Mouse (Mus musculus): ENCODE measurements around the gene Tox3.
A peak's percentile ranks its signal among the peaks of the same experiment; 100 is the strongest.

Gene Tox3

DNA sequence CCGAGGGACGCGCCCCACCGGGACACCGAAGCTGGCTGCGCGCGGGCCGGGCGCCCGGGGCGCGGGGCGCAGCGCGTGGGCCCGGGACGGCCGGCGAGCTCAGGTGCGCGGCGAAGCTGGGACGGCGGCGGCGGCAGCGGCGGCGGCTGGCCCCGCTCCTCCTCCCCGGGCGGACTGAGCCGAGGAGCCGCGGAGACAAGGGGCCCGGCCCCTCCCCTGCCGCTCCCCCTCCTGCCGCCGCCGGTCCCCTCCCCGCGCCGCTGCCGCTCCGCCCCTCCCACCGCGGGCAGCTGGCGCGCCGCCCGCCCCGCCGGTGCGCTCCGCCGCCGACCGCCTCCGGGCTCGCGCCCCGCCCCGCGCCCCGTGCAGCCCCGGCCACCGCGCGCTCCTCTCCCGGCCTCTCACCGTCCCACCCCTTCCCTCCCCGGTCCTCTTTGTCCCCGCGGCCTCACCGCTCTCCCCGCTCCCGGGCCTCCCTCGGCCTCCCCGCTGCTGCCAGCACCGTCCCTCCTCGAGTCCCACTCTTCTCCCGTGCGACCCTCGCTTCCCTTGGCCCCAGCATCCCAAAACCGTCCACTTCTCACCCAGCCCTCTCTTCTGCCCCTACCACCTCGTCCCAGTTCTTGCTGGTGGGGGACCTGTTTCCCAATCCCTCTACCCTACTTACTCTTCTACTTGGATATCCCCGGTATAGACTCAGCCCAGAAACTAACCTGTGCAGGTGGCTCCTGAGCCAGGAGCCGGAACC is at the start of gene Tox3:
Gene Tox3 (minus strand): TSS at position 166 of the 748 bp plus-strand sequence.
- no peak for DNase-seq (ENCODE audit: low spot score in 2 of 2)

GRCm38 (mm10) chr8:90392643-90393042 is 44.5 kb upstream of the Tox3 start:
- no peak for DNase-seq (ENCODE audit: low spot score in 2 of 2)

DNA sequence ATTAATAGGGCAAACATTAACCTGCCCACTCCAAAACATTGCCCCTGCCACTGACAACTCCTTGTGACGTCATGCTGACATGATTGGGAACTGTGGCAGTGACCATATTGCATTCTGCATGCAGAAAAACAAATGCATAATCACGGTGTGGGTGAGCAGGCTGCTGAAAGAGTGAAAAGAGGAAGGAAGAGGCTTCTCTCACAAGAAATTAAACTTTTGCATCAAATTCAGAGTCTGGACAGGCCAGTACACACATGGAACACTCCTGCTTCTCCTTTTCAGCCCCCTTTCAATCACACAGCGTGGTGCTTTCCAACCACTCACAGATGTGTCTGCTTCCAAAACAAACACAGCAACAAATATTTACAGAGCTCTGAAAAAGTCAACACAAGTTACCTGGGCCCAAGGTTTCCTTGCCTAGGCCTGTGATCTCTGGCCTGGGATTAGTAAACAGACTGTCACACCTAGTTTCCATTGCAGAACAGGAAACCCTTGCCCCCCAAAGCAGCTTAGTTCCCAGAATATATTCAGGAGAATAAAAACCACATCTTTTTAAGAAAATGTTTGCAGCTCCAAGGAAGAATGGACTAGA is 43.4 kb upstream of the Tox3 start:
- DNase-seq (ENCODE audit: low spot score in 2 of 2): no peak

DNA sequence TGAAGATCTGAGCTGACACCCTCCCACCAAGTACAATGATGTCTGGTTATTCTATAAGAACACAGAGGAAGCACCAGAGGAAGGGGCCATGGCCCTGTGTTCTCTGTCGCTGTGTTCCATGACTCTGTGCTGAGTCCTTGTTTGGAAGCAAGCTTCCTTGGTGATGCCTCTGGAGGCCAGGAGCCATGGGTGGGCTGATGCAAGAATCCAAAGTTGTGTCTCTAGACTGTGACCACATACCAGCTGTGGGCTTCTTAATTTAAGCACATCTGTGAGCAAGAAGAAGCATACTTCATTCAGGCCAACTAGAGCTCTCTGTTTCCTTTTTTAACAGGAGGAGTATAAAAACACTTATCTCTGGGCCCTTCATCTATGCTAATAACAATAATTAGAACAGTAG is 42.7 kb upstream of the Tox3 start:
- DNase-seq (ENCODE audit: low spot score in 2 of 2): no peak

DNA sequence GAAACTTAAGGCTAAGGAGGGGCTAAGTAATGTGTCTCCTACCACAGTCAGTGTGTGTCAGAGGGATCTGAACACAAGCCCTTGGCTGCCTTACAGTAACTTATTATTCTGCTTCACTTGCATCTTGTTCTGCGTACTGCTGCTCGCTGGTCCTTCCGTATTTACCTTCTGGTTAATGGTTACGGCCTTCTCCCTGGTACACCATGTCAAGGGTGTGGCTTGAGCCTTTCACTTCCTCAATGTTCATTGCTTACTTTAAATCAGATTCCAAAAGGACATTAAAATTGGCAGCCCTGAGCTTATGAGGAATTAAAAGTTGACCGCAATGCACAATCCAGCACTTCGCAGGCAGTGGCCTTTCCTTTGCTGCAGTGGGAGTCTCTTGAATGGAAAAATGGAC is 30.9 kb upstream of the Tox3 start:
- DNase-seq (ENCODE audit: low spot score in 2 of 2): no peak

DNA sequence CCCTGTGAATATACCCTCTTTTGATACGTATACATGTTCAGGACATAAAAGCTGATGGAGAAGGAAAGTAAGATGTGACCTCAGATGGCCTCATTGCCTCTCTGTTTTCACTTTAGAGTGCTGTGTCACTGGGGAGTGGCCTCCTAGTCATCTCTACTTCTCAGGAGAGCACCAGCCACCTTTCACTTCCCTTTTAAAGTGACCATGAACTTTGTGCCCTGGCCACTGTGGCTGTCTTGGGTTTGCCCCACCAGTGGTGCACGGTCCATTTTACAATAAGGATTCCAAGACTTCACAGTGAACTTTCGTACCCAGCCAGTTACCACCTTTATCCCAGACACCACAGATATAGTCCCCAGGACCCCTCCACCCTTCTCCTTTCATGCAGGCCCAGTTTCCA is 29.9 kb upstream of the Tox3 start:
- DNase-seq (ENCODE audit: low spot score in 2 of 2): no peak

DNA sequence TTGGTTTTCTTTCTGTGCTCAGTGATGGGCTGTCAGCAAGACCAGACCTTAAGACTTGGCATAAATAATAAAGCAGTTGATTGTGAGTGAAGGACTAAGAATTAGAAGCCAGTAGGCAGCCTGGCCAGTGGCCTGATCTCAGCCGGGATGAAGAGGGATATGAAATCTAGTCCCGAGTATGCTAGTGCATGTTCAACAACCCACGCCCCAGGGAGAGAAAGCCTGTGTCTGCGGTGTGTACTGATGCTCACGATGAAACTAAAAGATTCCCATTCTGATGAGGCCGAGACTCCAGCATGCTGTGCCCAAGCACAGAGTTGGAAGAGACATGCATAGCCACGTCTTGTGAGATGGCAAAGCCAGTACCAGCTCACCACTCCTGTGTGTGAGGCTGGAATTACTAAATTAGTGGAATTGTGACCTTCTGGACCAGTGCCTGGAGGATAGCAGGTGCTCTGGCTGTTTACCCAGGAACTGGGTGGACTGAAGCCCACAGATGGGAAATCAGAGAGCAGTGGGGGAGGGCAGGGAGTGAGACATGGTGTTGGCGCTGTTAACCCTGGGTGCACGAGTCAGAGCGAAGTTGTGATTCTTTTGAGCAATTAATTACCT is 23.6 kb upstream of the Tox3 start:
- DNase-seq (ENCODE audit: low spot score in 2 of 2): peak in 1 of 2 experiments; percentile 4

- DNase-seq (ENCODE audit: low spot score in 2 of 2): no peak
Measured at GRCm38 (mm10) chr8:90369876-90370275, 21.7 kb upstream of the Tox3 start.

DNA sequence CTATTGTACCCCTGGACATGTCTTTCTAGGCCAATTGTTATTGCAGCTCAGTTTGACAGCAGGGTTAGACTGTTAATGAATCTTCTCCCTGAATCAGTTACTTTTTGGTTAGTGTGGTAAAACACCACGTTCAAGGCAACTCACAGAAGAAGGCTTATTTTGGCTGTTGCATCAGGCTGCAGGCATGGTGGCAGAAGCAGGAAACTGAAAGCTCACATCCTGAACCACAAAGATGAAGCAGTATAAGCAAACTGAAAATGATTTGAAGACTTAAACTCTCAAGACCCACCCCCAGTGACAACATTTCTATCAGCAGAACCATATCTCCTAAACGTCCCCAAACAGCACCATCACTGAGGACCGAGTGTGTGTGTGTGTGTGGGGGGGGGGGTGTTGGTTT is 8.6 kb upstream of the Tox3 start:
- no peak for DNase-seq (ENCODE audit: low spot score in 2 of 2)

DNA sequence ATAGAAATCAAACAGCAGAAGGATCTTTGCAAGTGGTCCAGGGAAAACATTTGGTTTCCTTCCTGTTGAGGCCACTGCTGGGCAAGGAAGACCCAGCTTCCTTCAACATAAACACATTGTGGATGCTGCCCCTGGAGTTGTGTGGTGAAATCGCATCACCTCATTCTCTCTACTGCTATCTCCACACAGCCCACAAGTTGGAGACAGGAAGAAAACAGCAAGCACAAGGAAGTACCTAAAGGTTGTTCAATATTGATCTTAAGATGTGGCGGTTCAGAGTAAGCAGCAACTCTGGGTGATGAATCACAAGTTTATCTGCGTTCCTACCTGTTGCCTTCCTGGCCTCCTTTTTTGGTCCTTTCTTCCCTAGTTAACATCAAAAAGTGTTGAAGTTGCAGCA is 6.6 kb upstream of the Tox3 start:
- no peak for DNase-seq (ENCODE audit: low spot score in 2 of 2)

DNA sequence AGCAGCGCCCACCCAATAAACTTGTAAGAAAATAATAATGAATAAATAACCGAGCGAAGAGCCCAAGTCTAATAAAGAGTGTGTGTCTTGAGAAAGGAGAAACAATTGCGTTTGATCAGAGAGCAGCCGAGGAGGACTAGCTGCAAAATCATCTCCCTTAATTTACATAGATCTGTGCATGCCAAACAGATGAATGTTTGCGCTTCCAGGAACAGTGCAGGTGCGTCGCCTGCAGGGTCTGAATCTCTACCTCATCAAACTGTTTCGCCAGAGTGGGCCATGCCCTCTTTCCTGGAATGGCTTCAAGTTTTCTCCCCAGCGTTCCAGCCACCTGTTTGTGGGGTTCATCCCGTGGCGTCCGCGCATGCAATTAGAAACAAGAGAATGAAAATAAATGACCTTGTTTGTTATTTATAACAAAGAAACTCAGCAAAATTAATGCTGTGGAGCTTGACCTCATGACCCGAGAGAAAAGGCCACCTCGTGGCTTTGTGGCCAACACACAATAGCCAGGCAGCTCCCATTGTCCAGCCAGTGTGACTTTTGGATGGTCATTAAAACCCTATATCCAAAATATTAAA is 5.9 kb upstream of the Tox3 start:
- DNase-seq (ENCODE audit: low spot score in 2 of 2): no peak

DNA sequence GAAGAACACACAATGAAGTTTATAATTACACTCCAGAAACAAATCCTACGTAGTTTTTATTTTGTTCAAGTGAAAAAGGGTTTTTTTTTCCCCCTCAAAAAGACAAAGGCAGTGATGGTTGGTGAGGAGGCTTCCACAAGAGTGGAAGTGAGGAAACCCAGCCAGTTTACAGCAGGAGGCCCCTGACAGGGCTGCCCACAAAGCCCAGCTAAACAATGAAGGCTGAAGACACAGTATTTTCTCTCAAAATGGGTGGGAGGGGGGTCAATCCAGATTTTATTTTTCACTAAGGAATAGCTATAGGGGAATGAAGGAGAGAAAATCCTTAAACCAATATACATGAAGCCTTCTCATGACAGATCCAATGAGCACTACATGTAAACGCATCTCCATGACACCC is 5.4 kb upstream of the Tox3 start:
- no peak for DNase-seq (ENCODE audit: low spot score in 2 of 2)

DNA sequence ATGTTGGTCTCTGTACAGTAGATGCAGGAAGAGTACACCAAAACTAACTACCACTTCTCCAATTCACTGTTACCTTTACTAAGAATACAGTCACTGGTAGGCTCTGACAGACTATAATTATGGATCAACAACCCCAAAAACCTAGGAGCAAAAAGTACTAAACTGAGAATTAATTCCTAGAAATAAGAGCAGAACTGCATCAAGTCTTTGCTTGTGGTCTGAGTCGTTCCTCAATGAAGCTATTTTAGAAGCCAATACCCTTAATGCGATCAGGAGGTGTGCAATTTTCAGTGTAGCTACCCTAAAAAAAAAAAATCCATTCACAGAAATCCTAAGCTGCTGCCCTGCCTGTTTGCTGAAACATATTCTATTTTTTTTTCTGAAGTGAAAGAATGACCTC is 4.8 kb upstream of the Tox3 start:
- DNase-seq (ENCODE audit: low spot score in 2 of 2): no peak

DNA sequence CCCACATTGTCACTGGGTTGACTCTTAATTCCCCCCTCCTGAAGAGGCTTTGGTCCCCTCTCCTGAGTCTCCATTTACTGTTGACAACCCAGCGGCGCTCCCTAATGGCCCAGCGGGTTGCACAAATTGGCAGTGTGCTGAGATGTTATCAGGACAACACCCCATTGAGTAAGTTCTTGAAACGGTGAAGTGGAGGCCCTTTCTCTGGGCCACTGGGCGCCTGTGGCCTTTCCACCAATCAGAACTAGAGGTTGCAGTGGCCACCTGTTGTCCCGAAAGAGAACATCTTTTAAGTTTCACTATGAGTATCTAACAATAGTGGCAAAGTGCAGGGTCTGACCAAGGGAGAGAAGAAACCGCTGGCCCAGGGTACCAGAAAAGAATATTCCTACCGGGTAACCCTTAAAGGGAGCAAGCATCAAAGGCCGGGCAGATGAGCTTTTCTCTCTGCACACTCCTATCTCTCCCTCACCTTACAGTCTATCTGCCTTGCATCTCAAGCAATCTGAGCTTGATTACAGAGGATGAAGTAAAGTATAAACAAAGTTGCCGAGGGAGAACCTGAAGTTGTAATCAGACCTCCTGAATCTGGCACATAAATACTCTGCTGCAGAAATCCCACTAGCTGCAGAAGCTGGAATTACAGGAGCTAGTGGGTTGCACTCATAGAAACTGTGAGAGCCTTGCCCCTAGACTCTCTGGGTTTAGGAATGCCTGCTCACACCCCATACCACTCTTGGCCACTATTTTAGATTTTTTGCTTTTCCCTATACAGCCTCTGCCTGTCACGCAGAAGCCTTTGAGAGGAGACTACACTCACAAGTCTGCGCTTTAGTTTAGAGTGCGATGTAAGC is 1.8 kb upstream of the Tox3 start:
- DNase-seq (ENCODE audit: low spot score in 2 of 2): no peak

DNA sequence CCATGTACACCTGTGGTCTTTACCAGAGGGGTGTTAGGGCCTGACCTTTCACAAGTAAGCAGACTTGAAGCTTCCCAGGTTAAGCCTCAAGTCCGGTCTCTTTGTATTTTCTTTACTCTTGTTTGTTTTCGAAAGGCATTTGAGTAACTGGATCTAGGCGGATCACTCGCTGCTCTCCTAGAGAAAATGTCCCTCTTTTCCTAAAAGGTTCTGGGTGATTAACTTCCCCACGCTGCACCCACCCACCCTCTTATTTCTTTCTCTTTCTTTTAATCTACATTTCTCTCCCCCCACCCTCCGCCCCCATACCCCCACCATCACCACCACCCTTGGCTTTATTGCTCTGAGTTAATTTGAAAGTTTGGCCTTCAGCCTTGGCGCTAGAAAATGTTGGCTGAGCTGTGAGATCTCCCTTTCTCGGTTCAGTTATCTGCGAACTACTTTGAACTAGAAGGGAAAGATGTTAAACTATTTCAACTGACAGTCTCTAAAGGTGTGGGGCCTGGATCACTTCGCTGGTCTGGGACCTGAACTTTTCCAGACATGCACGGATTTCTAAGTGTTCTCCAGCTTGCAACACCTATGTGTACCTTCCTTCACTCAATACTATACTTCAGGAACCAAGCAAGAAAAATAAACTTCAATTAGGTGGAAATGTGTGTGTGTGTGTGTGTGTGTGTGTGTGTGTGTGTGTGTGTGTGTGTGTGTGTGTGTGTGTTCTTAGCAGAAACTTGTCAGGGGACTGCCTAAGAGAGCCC is 962 bp upstream of the Tox3 start:
- no peak for DNase-seq (ENCODE audit: low spot score in 2 of 2)

- no peak for DNase-seq (ENCODE audit: low spot score in 2 of 2)
Measured at GRCm38 (mm10) chr8:90347581-90348177, 464 bp downstream of the Tox3 start.

DNA sequence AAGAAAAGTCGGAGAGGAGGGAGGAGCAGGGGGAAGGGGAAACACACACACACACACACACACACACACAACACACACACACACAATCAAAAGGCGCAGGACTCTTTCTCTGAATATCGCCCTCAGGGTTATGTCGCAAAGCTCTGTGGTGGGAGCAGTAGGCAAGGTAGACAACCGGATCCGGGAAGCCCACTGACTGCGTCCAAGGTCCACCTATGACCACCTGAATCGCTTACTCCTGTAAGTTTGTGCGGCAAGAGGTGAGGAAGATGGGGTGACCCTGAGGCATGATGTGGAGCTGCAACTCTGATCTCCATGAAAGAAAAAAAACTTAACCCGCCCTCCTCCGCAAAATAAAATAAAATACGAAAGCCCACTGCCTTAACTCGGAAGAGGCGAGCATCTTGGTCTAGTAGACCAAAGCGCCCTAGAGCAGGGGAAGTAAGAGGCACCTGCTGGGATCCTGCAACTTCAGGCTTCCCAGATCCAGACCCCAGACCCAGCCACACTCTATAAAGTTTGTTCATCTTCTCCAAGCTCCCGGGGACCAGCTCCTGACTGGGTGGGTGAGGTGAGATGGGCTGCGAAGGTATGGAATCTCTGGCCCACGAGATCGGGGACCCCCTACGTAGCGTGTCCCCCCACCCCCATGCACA is 1.1 kb downstream of the Tox3 start:
- no peak for DNase-seq (ENCODE audit: low spot score in 2 of 2)

GRCm38 (mm10) chr8:90346138-90346879 is 1.8 kb downstream of the Tox3 start:
- DNase-seq (ENCODE audit: low spot score in 2 of 2): no peak
